Mouse (Mus musculus) pancreas, adult 10 weeks (tissue): ENCODE results near the gene Fam210b. TPM values are rescaled to one million over a fixed set of nuclear protein-coding genes. Genes with fewer than 3 reads are reported as not detected.

Experiments used
- polyA plus RNA-seq: library from polyadenylated mRNA; stranded (reverse); fragments of 350-450 nt; fragmentation: Illumina TruSeq; extraction: RNeasy Lipid Tissue Mini Kit (QIAGEN cat#74804); gene quantifications from one replicate; pipeline ENCODE4 v1.2.3, GENCODE M21; 2015; ENCODE audit warnings: low read depth, low replicate concordance; ENCODE audit not compliant: insufficient read depth

Fam210b gene
- polyA plus RNA-seq: 5.9 TPM

GRCm38 (mm10) chr2:172345258-172345738 lies at the start of gene Fam210b:
Fam210b (plus strand) TSS chr2:172345565.

GRCm38 (mm10) chr2:172370411-172371223 lies 25.3 kb downstream of the Fam210b start, which contains the start of the genes Aurka and Cstf1:
Aurka (minus strand) TSS chr2:172370535.
Cstf1 (plus strand) TSS chr2:172370681.

GRCm38 (mm10) chr2:172393391-172394051 lies 48.2 kb downstream of the Fam210b start, which contains the start of gene Cass4:
Cass4 (plus strand) TSS chr2:172393794.

Other genes with a start within 250 kb of the Fam210b start
- gene Mc3r, start 97.1 kb upstream of the Fam210b start, polyA plus RNA-seq: not detected
- not detected for gene Aurka, start 25.0 kb downstream of the Fam210b start, polyA plus RNA-seq
- gene Cstf1, start 25.1 kb downstream of the Fam210b start, polyA plus RNA-seq: 5.6 TPM
- gene Cass4, start 48.2 kb downstream of the Fam210b start, polyA plus RNA-seq: 0.30 TPM
- gene Rtf2, start 95.0 kb downstream of the Fam210b start, polyA plus RNA-seq: 10.7 TPM
- gene Gcnt7, start 113.0 kb downstream of the Fam210b start, polyA plus RNA-seq: not detected
- not detected for gene Fam209, start 127.0 kb downstream of the Fam210b start, polyA plus RNA-seq
- gene Tfap2c, start 204.0 kb downstream of the Fam210b start, polyA plus RNA-seq: not detected